Mouse (Mus musculus) G1E (cell line): ENCODE results near the gene Gm26558. TPM values are rescaled to one million over a fixed set of nuclear protein-coding genes. Genes with fewer than 3 reads are reported as not detected.

Experiments used
- ATAC-seq: 2 replicates; pipeline ENCODE4 v1.8.0; 2016; ENCODE audit warnings: mild to moderate bottlenecking; ENCODE audit not compliant: insufficient number of reproducible peaks, poor library complexity, low FRiP score, severe bottlenecking; ENCODE audit errors: extremely low read depth
- DNase-seq: peaks from one replicate; pipeline ENCODE4 v3.0.0; 2012; ENCODE audit warnings: low spot score
- H3K27me3 ChIP-seq: 2 replicates; pipeline ENCODE4 v1.6.1; 2012; ENCODE audit warnings: mild to moderate bottlenecking, low read length, inconsistent platforms; ENCODE audit not compliant: insufficient read depth
- H3K36me3 ChIP-seq: replicated peaks from 2 replicates; pipeline ENCODE3; 2012; ENCODE audit warnings: mild to moderate bottlenecking, inconsistent platforms
- H3K4me1 ChIP-seq: 2 replicates; pipeline ENCODE4 v1.6.1; 2012; ENCODE audit warnings: low read depth, low read length, inconsistent platforms, mixed read lengths; ENCODE audit not compliant: insufficient read depth
- H3K4me3 ChIP-seq: 2 replicates; pipeline ENCODE4 v1.5.1; 2012; ENCODE audit warnings: low read depth, mild to moderate bottlenecking, inconsistent platforms, low read length, moderate library complexity, mixed read lengths
- H3K9me3 ChIP-seq: replicated peaks from 2 replicates; pipeline ENCODE4 v1.6.1; 2012; ENCODE audit warnings: inconsistent platforms
- CTCF ChIP-seq: IDR thresholded peaks from 2 replicates; pipeline ENCODE4 v1.5.1; 2012; ENCODE audit warnings: low read depth, low read length, inconsistent platforms, mixed read lengths
- GATA1 ChIP-seq: IDR thresholded peaks from 2 replicates; pipeline ENCODE4 v1.6.1; 2012; ENCODE audit warnings: borderline replicate concordance, low read length, inconsistent platforms, mixed read lengths
- GATA2 ChIP-seq: IDR thresholded peaks from 2 replicates; pipeline ENCODE4 v1.6.1; 2012; ENCODE audit warnings: low read depth, low read length, inconsistent platforms, borderline replicate concordance
- POLR2AphosphoS5 ChIP-seq: IDR thresholded peaks from 2 replicates; pipeline ENCODE4 v1.6.1; 2012; ENCODE audit warnings: low read depth, low read length, inconsistent platforms; ENCODE audit not compliant: insufficient replicate concordance
- TAL1 ChIP-seq: conservative IDR thresholded peaks from 2 replicates; pipeline ENCODE4 v1.6.1; 2012; ENCODE audit warnings: low read depth, low read length, inconsistent platforms, mixed read lengths
- polyA plus RNA-seq: library from polyadenylated mRNA; stranded (reverse); fragments of >175 nt; gene quantifications from 2 replicates; pipeline ENCODE4 v1.2.3, GENCODE M21; 2012
- total RNA-seq, 2 experiments: library from RNA; stranded (forward) in 1 of 2; stranded (reverse) in 1 of 2; fragments of 200-1000 nt in 1 of 2; fragments of >200 nt in 1 of 2; fragmentation: Nextera tagmentation in 1 of 2; gene quantifications; 2 replicates each; pipeline ENCODE4 v1.2.3; 2014 to 2017

The Gm26558 gene
- total and polyA plus RNA-seq, 3 experiments, result 0.05 to 0.44 TPM; not detected in 1

DNA sequence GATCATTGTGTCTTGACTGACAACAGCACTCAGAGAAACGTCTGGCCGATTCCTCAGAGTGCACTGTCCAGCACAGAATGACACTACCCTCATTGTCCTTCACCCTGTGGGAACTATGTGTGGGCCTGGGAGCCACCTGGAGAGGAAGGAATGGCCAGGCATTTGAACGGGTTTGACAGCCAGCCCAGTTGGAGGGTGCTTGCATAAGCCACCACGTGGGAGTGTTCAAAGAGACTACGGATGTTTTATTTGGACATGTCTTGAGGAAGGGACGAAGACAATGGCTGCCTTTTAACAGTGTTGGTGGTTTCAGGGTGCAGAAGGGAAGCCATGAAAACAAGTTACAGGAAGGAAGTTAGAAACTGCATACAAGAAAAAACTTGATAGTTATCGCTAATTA, 36.1 kb downstream of the Gm26558 start:
- Histone ChIP-seq H3K4me1 (no peaks in the 10 kb centered on the region), H3K36me3 (no peaks in the 10 kb centered on the region), H3K27me3 (peaks cover 4% of the 10 kb centered on the region; the same call in 1 of the 2 replicates), H3K4me3 (no peak overlapping the region), H3K9me3 (peaks cover 3% of the 10 kb centered on the region)
- ATAC-seq, result no peak
- no peak for DNase-seq
- TF ChIP-seq TAL1 (no peak), CTCF (no peak), GATA1 (no peak), POLR2AphosphoS5 (no peak), GATA2 (no peak)

DNA sequence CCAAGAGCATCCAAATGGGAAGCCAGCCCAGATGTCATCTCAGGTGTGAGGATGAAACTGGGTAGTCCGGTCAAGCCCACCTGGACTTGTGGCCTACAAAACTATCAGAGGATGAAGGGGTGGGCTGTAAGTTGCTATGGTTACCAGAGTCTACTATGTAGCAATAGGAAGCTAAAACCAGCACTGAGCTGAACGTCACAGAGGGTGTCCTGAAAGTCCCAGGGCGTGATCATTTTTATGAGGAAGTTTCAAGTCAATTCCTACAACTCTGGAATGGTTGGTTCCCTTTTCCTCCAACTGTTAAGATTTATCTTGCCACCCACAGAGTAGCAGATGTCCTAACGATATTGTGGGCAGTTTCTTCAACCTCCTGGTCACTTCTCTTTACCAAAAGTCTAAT, 39.7 kb downstream of the Gm26558 start:
- Histone ChIP-seq H3K9me3 (peaks cover under 1% of the 10 kb centered on the region), H3K4me3 (no peak overlapping the region), H3K36me3 (no peaks in the 10 kb centered on the region), H3K27me3 (no peaks in the 10 kb centered on the region), H3K4me1 (no peaks in the 10 kb centered on the region)
- no peak for DNase-seq
- TF ChIP-seq POLR2AphosphoS5 (no peak), GATA2 (no peak), GATA1 (no peak), TAL1 (no peak), CTCF (no peak)
- no peak for ATAC-seq

DNA sequence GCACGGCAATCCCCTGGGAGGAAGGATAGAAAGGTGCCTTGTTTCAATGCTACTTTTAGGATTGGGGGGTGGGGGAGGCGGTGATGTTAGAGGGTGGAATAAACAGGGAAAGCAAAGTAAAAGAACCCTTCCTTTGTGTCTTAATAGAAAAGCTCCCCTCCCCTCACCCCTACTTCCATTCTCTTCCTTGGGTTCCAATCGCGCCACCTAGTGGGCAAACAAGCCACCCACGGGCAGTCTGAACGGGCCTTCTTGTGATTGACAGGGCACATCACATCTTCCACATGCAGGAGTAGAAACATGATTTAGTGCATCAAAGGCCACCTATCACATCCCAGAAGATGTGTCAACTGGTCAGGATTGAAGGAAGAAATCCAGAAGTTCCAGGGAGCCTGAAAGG, 41.7 kb downstream of the Gm26558 start:
- TF ChIP-seq CTCF (peak; percentile 40; the same call in 1 of the 2 replicates), TAL1 (no peak)
- Histone ChIP-seq H3K4me3 (no peak overlapping the region), H3K4me1 (no peaks in the 10 kb centered on the region), H3K36me3 (no peaks in the 10 kb centered on the region), H3K9me3 (no peaks in the 10 kb centered on the region), H3K27me3 (no peaks in the 10 kb centered on the region)
- no peak for ATAC-seq
- DNase-seq, result peak; percentile 10

DNA sequence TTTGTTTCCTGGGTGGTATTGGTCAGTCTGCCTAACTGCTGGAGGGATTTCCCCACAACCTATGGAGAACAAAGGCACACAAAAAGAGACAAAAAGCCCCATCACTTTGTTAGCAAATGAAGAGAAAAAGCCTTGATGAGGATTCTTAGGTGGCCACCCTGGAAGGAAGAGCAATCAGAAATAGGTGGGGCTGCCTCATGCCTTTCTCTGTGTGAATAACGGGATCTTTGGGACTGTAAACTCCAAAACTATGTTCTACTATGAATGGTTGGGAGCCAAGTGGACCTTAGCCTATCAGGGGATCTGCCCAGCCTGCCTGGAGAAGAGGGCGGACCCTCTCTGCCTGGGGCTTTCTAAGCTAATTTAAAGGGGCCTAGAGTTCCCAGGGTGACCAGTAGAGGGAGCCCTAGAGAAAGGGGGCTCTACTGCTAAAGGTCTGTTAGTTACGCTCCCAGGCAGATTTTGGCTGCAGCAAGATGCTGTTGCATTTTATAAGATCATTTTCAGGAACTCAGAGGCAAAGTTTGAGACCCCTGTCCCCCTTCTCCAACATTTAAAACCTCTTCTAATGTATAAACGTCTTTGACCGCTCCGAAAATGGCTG, 42.6 kb downstream of the Gm26558 start:
- peak; percentile 3 for DNase-seq

DNA sequence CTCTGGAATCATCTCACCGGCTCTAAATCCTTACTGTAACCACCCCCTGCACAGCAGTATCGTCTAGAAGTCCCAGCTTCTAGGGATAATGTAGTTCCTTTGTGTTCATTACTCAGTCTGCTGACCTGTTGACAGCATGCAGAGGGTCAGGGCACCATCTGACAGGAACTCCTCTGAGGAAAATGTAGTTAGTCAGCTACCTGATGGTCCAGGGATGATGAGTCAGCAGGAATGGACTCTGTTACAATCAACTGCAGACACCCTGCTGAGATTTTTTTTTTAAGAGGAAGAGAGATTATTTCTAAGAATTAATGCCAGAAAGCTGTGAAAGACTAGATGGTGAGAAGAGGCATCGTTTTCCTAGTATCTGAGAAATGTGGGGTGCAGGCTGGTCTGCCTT, 45.3 kb downstream of the Gm26558 start:
- H3K36me3 ChIP-seq, result no peaks in the 10 kb centered on the region
- H3K4me3 ChIP-seq, result no peak overlapping the region
- no peaks in the 10 kb centered on the region for H3K4me1 ChIP-seq
- TF ChIP-seq GATA1, result no peak
- TF ChIP-seq GATA2, result no peak
- H3K9me3 ChIP-seq, result no peaks in the 10 kb centered on the region
- peaks cover 4% of the 10 kb centered on the region; the same call in 1 of the 2 replicates for H3K27me3 ChIP-seq
- DNase-seq (no peak), ATAC-seq (no peak)

More for the DNA sequence above, 42.6 kb downstream of the Gm26558 start:
- Histone ChIP-seq H3K4me3 (no peak overlapping the region), H3K9me3 (no peaks in the 10 kb centered on the region), H3K27me3 (no peaks in the 10 kb centered on the region; the same call in 1 of the 2 replicates), H3K36me3 (no peaks in the 10 kb centered on the region), H3K4me1 (no peaks in the 10 kb centered on the region)
- TF ChIP-seq CTCF (peak; percentile 50; the same call in 1 of the 2 replicates), GATA2 (no peak), TAL1 (no peak), GATA1 (no peak)
- no peak for ATAC-seq

DNA sequence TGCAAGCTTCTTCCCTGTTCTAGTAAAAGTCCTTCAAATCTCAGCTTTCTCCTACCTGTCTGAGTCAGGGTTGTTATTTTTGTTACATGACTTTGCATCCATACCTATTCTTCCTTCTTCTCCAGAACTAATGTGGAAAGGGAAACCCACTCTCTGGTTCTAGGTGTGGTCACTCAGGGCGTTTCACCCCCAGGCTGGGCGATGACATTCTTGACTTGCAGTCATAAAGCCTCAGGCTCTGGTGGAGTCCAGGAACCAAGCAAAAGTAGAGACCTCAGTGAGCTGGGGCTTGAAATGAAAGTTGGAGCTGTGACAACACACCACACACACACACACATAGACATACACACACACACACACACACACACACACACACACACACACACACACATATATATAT, 45.8 kb downstream of the Gm26558 start:
- Histone ChIP-seq H3K9me3 (no peaks in the 10 kb centered on the region), H3K36me3 (no peaks in the 10 kb centered on the region), H3K27me3 (peaks cover 4% of the 10 kb centered on the region; the same call in 1 of the 2 replicates), H3K4me3 (no peak overlapping the region), H3K4me1 (no peaks in the 10 kb centered on the region)
- DNase-seq (no peak), ATAC-seq (no peak)
- TF ChIP-seq CTCF (no peak), POLR2AphosphoS5 (no peak), TAL1 (no peak), GATA1 (no peak), GATA2 (no peak)
